Mouse (Mus musculus) cortical plate, adult 2 months (tissue): ENCODE measurements around the gene Usp33.

Experiments used
- CTCF ChIP-seq: fragments of 200-500 bp; IDR thresholded peaks from 2 replicates; pipeline ENCODE4 v1.5.1; 2011; ENCODE audit warnings: mild to moderate bottlenecking, control low read depth, low read length; ENCODE audit not compliant: insufficient read depth; ENCODE audit errors: extremely low read depth
- POLR2A ChIP-seq: fragments of 200-500 bp; IDR thresholded peaks from 2 replicates; pipeline ENCODE4 v1.6.1; 2011; ENCODE audit warnings: mild to moderate bottlenecking, low read length, control low read depth; ENCODE audit not compliant: insufficient read depth; ENCODE audit errors: extremely low read depth

DNA sequence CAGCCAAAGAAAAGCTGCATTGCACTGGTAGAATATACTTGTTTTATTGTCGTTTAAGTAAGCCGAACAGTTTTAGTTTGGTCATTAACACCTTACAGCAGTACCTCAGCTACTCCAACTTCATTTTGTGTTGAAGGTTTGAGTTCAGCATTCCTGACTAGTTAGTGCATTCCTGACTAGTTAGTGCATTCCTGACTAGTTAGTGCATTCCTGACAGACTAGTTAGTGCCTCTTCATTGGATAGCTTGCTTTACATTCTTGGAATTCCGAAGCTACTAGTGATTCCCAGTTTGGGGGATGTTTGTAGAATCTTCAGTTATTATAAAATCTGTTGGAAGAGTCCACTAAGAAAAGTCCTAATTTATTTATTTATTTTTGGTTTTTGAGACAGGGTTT is 56.4 kb downstream of the Usp33 start:
- TF ChIP-seq CTCF (no peak), POLR2A (no peak)
